Mouse (Mus musculus) hindbrain, embryonic 11.5 days (tissue): ENCODE results near the gene Neurog1. TPM values are rescaled to one million over a fixed set of nuclear protein-coding genes. Genes with fewer than 3 reads are reported as not detected.
A peak's percentile ranks its signal among the peaks of the same experiment; 100 is the strongest.

Experiments used
- ATAC-seq: fragments of 200-750 bp; cut with Nextera tagmentation; 2 replicates; pipeline ENCODE4 v1.8.0; 2017; ENCODE audit warnings: mild to moderate bottlenecking, moderate TSS enrichment, moderate library complexity; ENCODE audit not compliant: low FRiP score
- DNase-seq: peaks from one replicate; pipeline ENCODE4 v3.0.0-alpha.2; 2015; ENCODE audit warnings: low spot score
- H3K27ac ChIP-seq: fragments of 300-500 bp; sonication (generic); 2 replicates; pipeline ENCODE4 v1.5.1; 2014; ENCODE audit warnings: mild to moderate bottlenecking, low read depth, low read length
- H3K27me3 ChIP-seq: fragments of 300-500 bp; sonication (generic); 2 replicates; pipeline ENCODE4 v1.6.1; 2014; ENCODE audit warnings: mild to moderate bottlenecking, low read length, moderate library complexity, mixed read lengths; ENCODE audit not compliant: control insufficient read depth, insufficient read depth
- H3K36me3 ChIP-seq: fragments of 300-500 bp; sonication (generic); 2 replicates; pipeline ENCODE4 v1.6.1; 2014; ENCODE audit warnings: mild to moderate bottlenecking, low read length, moderate library complexity, mixed read lengths; ENCODE audit not compliant: control insufficient read depth, insufficient read depth
- H3K4me1 ChIP-seq: fragments of 300-500 bp; sonication (generic); replicated peaks from 2 replicates; pipeline ENCODE4 v1.6.1; 2014; ENCODE audit warnings: low read length, mixed read lengths; ENCODE audit not compliant: control insufficient read depth, insufficient read depth
- H3K4me2 ChIP-seq: fragments of 300-500 bp; sonication (generic); replicated peaks from 2 replicates; pipeline ENCODE4 v1.6.1; 2014; ENCODE audit warnings: mild to moderate bottlenecking, low read depth, low read length
- H3K4me3 ChIP-seq: fragments of 300-500 bp; sonication (generic); 2 replicates; pipeline ENCODE4 v1.5.1; 2014; ENCODE audit warnings: low read depth, low read length
- H3K9ac ChIP-seq: fragments of 300-500 bp; sonication (generic); 2 replicates; pipeline ENCODE4 v1.6.1; 2014; ENCODE audit warnings: low read depth, low read length
- H3K9me3 ChIP-seq: fragments of 300-500 bp; sonication (generic); 2 replicates; pipeline ENCODE4 v1.6.1; 2016; ENCODE audit warnings: low read length; ENCODE audit not compliant: control insufficient read depth
- WGBS: fragments of 180-500 bp; shearing (Covaris S2); extraction: QIAGEN DNeasy Blood & Tissue Kit; methylation state at CpG from one replicate; pipeline ENCODE4 v1.1.7; 2014; 5-methylcytosine and 5-hydroxymethylcytosine counted together
- polyA plus RNA-seq: library from polyadenylated mRNA; unstranded; fragments of >200 nt; fragmentation: Nextera tagmentation; extraction: Ambion mirVana; gene quantifications from 2 replicates; pipeline ENCODE4 v1.2.1, GENCODE M21; 2014

Neurog1 gene
- polyA plus RNA-seq, 1 experiment from 2014 or later, result 37.4 TPM

DNA sequence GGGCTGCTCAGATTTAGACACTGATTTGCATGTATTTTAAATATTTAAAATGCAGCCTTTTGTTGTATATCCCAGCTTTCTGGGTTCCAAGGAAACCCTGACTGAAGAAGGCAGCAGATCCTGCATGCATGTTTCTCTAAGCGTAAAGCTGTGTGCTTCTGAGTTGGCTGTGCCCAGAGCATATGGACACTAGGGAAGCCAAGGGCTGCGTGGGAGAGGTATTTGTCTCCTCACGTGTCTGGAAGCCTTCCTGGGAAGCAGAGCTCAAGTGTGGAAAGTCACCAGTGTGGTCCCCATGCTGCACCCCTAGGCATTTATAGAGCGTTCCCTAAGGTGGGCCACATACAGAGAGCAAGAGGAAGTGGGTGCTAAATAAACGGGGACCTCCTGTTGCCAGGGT, 13.7 kb upstream of the Neurog1 start:
- H3K9ac ChIP-seq, result no peak overlapping the region
- H3K4me3 ChIP-seq, result no peak overlapping the region
- H3K36me3 ChIP-seq, result no peaks in the 10 kb centered on the region
- H3K4me2 ChIP-seq, result no peak overlapping the region
- H3K4me1 ChIP-seq, result 0 out of 2 replicates have a peak, but pooled peaks cover 4% of the 10 kb centered on the region
- ATAC-seq, result no peak
- no peaks in the 10 kb centered on the region for H3K9me3 ChIP-seq
- peaks cover 49% of the 10 kb centered on the region for H3K27me3 ChIP-seq
- H3K27ac ChIP-seq, result 0 out of 2 replicates have a peak overlapping the region, but pooled peaks have one; percentile 6
- 70% methylated on average over 5 of the region's 5 CpGs for WGBS
- no peak for DNase-seq

GRCm38 (mm10) chr13:56262269-56262668, 10.3 kb upstream of the Neurog1 start:
- no peaks in the 10 kb centered on the region for H3K9me3 ChIP-seq

GRCm38 (mm10) chr13:56260344-56260780, 8.4 kb upstream of the Neurog1 start:
- Histone ChIP-seq H3K36me3 (no peaks in the 10 kb centered on the region), H3K4me1 (peaks cover 20% of the 10 kb centered on the region), H3K4me2 (no peak overlapping the region; the same call in 1 of the 2 replicates), H3K4me3 (no peak overlapping the region), H3K9ac (0 out of 2 replicates have a peak overlapping the region, but pooled peaks have one; percentile 19), H3K27me3 (peaks cover 84% of the 10 kb centered on the region), H3K27ac (peak overlapping the region; percentile 70), H3K9me3 (no peaks in the 10 kb centered on the region)
- ATAC-seq, result peak; percentile 72
- WGBS, result 3% methylated on average over 17 of the region's 17 CpGs
- no peak for DNase-seq

More at GRCm38 (mm10) chr13:56262269-56262668, 10.3 kb upstream of the Neurog1 start:
- H3K4me2 ChIP-seq, result no peak overlapping the region
- H3K9ac ChIP-seq, result no peak overlapping the region
- 62% methylated on average over 4 of the region's 4 CpGs for WGBS
- DNase-seq, result no peak
- no peaks in the 10 kb centered on the region for H3K36me3 ChIP-seq
- no peak overlapping the region for H3K27ac ChIP-seq
- peaks cover 16% of the 10 kb centered on the region for H3K4me1 ChIP-seq
- ATAC-seq, result no peak
- H3K4me3 ChIP-seq, result no peak overlapping the region
- H3K27me3 ChIP-seq, result peaks cover 77% of the 10 kb centered on the region

DNA sequence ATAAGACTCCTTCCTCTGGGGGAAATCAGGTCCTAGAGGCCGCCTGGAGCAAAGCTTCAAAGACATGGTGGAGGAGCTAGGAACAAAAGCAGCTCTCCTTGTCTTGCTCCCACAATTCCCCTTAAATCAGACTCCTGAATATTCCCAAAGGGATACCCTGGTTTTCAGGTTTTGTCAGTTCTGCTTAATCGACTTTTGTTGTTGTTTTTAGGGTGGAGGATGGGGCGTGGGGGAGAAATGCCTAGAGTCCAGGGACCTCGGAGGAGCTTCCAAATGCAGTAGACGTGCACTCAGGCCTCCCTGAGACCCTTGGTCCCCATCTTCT, 7.9 kb upstream of the Neurog1 start:
- Histone ChIP-seq H3K4me3 (no peak overlapping the region), H3K4me2 (no peak overlapping the region; the same call in 1 of the 2 replicates), H3K4me1 (peaks cover 22% of the 10 kb centered on the region), H3K36me3 (no peaks in the 10 kb centered on the region), H3K27ac (peak overlapping the region; percentile 70), H3K9ac (0 out of 2 replicates have a peak overlapping the region, but pooled peaks have one; percentile 19), H3K9me3 (no peaks in the 10 kb centered on the region), H3K27me3 (peaks cover 86% of the 10 kb centered on the region)
- ATAC-seq, result no peak
- WGBS, result 5% methylated on average over 5 of the region's 5 CpGs
- peak; percentile 66 for DNase-seq

GRCm38 (mm10) chr13:56259021-56259925, 7.3 kb upstream of the Neurog1 start:
- no peaks in the 10 kb centered on the region for H3K36me3 ChIP-seq
- H3K27me3 ChIP-seq, result peaks cover 89% of the 10 kb centered on the region
- H3K4me1 ChIP-seq, result peaks cover 22% of the 10 kb centered on the region
- no peaks in the 10 kb centered on the region for H3K9me3 ChIP-seq
- WGBS, result under 1% methylated on average over 37 of the region's 55 CpGs
- H3K9ac ChIP-seq, result peak overlapping the region; percentile 54
- ATAC-seq, result 0 out of 2 replicates have a peak, but pooled peaks have one; percentile 20
- DNase-seq, result peak; percentile 60
- H3K27ac ChIP-seq, result peak overlapping the region; percentile 80
- peak overlapping the region; percentile 57 for H3K4me2 ChIP-seq
- H3K4me3 ChIP-seq, result peak overlapping the region; percentile 34

- Histone ChIP-seq H3K9ac (peak overlapping the region; percentile 54), H3K36me3 (no peaks in the 10 kb centered on the region), H3K4me1 (peaks cover 23% of the 10 kb centered on the region), H3K4me3 (peak overlapping the region; percentile 34), H3K4me2 (peak overlapping the region; percentile 57), H3K9me3 (no peaks in the 10 kb centered on the region), H3K27me3 (peaks cover 89% of the 10 kb centered on the region), H3K27ac (peak overlapping the region; percentile 80)
- WGBS, result under 1% methylated on average over 52 of the region's 52 CpGs
- ATAC-seq (0 out of 2 replicates have a peak, but pooled peaks have one; percentile 3), DNase-seq (peak; percentile 67)
Measured at GRCm38 (mm10) chr13:56258196-56259020, 6.4 kb upstream of the Neurog1 start.

- peak overlapping the region; percentile 67; the same call in 1 of the 2 replicates for H3K27ac ChIP-seq
- H3K4me1 ChIP-seq, result peaks cover 31% of the 10 kb centered on the region
- no peak overlapping the region for H3K4me2 ChIP-seq
- H3K4me3 ChIP-seq, result no peak overlapping the region
- H3K9me3 ChIP-seq, result no peaks in the 10 kb centered on the region
- 2% methylated on average over 12 of the region's 12 CpGs for WGBS
- peaks cover 89% of the 10 kb centered on the region for H3K27me3 ChIP-seq
- ATAC-seq (no peak), DNase-seq (peak; percentile 47)
- no peak overlapping the region for H3K9ac ChIP-seq
- H3K36me3 ChIP-seq, result no peaks in the 10 kb centered on the region
Measured at GRCm38 (mm10) chr13:56257469-56258153, 5.6 kb upstream of the Neurog1 start.

GRCm38 (mm10) chr13:56256716-56257299, 4.8 kb upstream of the Neurog1 start:
- Histone ChIP-seq H3K9me3 (no peaks in the 10 kb centered on the region), H3K9ac (no peak overlapping the region), H3K27ac (peak overlapping the region; percentile 37; the same call in 1 of the 2 replicates), H3K36me3 (no peaks in the 10 kb centered on the region), H3K4me2 (no peak overlapping the region), H3K4me1 (peaks cover 33% of the 10 kb centered on the region), H3K4me3 (no peak overlapping the region), H3K27me3 (peaks cover 90% of the 10 kb centered on the region)
- 5% methylated on average over 14 of the region's 14 CpGs for WGBS
- DNase-seq (peak; percentile 51), ATAC-seq (peak; percentile 17; the same call in 1 of the 2 replicates)
